Mouse (Mus musculus) CD4-positive, CD25-positive, alpha-beta regulatory T cell, adult 4 months (primary cell): ENCODE results near the gene Epb42. TPM values are rescaled to one million over a fixed set of nuclear protein-coding genes. Genes with fewer than 3 reads are reported as not detected.
A peak's percentile ranks its signal among the peaks of the same experiment; 100 is the strongest.
"Not testable (repeated sequence)": the region's sequence is repeated elsewhere in the genome, so short reads cannot be mapped to it uniquely, and the experiment has no call there.

Experiments used
- ATAC-seq: one replicate; pipeline ENCODE4 v1.8.0; 2017
- polyA plus RNA-seq, 2 experiments: library from polyadenylated mRNA; unstranded; fragments of 100-300 nt; shearing (Covaris generic); gene quantifications; one replicate each; pipeline ENCODE4 v1.2.1; 2017

Epb42 gene
- polyA plus RNA-seq = under 1 TPM; 0.35 to 0.42 TPM

GRCm38 (mm10) chr2:121036733-121037341, at the start of gene Epb42:
Gene Epb42 (minus strand): TSS chr2:121037072.
- no peak for ATAC-seq

- no peak for ATAC-seq
These were observed 48.8 kb upstream of the Epb42 start, which contains the start of gene Tgm5 for GRCm38 (mm10) chr2:121085480-121086185. Gene Tgm5 (minus strand): TSS chr2:121085841.

- ATAC-seq = no peak
These were observed 45.8 kb upstream of the Epb42 start for GRCm38 (mm10) chr2:121082626-121083025.

GRCm38 (mm10) chr2:121074747-121075146, 37.9 kb upstream of the Epb42 start:
- no peak for ATAC-seq

GRCm38 (mm10) chr2:121071871-121072270, 35.0 kb upstream of the Epb42 start:
- ATAC-seq = no peak

- no peak for ATAC-seq
These were observed 32.6 kb upstream of the Epb42 start for GRCm38 (mm10) chr2:121069506-121069905.

GRCm38 (mm10) chr2:121067116-121067515, 30.2 kb upstream of the Epb42 start:
- no peak for ATAC-seq

GRCm38 (mm10) chr2:121061315-121061714, 24.4 kb upstream of the Epb42 start:
- no peak for ATAC-seq

- ATAC-seq = no peak
These were observed 21.1 kb upstream of the Epb42 start for GRCm38 (mm10) chr2:121057997-121058396.

GRCm38 (mm10) chr2:121055915-121056314, 19.0 kb upstream of the Epb42 start:
- no peak for ATAC-seq

GRCm38 (mm10) chr2:121054060-121054459, 17.2 kb upstream of the Epb42 start:
- no peak for ATAC-seq

GRCm38 (mm10) chr2:121052176-121052575, 15.3 kb upstream of the Epb42 start:
- no peak for ATAC-seq

GRCm38 (mm10) chr2:121045653-121046052, 8.8 kb upstream of the Epb42 start:
- no peak for ATAC-seq

- no peak for ATAC-seq
These were observed 4.2 kb upstream of the Epb42 start for GRCm38 (mm10) chr2:121041098-121041497.

GRCm38 (mm10) chr2:121039382-121039781, 2.5 kb upstream of the Epb42 start:
- ATAC-seq = no peak

- ATAC-seq = not testable (repeated sequence)
These were observed 2.0 kb upstream of the Epb42 start for GRCm38 (mm10) chr2:121038851-121039250.

- ATAC-seq = no peak
These were observed 14.0 kb downstream of the Epb42 start for GRCm38 (mm10) chr2:121022918-121023317.

- ATAC-seq = no peak
These were observed 19.7 kb downstream of the Epb42 start for GRCm38 (mm10) chr2:121017151-121017550.

- ATAC-seq = no peak
These were observed 20.6 kb downstream of the Epb42 start for GRCm38 (mm10) chr2:121016226-121016625.

GRCm38 (mm10) chr2:121015507-121015906, 21.4 kb downstream of the Epb42 start:
- ATAC-seq = no peak

- ATAC-seq = no peak
These were observed 24.2 kb downstream of the Epb42 start for GRCm38 (mm10) chr2:121012676-121013075.

GRCm38 (mm10) chr2:121009071-121009677, 27.7 kb downstream of the Epb42 start:
- no peak for ATAC-seq

- peak; percentile 4 for ATAC-seq
These were observed 28.2 kb downstream of the Epb42 start for GRCm38 (mm10) chr2:121008664-121009007.
